Mouse (Mus musculus): ENCODE measurements around the gene Nup98.

The Nup98 gene

DNA sequence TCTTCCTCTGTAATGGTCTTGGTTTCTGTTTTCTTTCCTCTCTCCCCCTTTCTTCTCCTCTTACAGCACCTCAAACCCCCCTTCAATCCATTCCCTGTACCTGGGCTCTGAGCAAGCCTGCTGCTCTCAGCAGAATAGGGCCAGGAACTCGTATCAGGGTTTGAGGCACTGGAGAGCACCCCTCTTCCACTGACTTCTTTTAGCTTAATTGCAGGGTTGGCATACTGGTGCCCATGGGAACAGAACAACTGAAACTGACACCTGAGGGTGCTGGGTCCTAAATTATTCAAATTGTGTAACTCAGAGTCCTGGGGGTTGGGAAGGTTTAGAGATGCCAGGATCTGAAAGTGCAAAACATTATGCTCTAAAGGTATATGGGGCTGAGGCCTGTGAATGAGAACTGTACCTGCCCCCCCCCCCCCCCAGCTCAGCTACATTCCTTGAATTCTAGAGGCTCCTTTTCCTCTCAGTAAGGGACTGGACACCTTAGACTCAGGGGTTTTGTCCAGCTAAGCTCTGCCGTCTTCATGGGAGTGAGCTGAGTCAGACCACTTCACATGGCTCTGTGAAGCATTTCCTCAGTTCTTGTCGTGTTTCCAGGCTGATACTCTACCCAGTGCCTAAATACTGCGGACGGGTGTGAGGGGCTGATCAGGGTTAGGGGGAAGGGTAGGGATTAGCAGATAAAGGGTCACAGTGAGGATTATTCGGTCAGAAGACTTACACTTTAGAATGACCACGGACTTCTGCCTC lies 93.2 kb downstream of the Nup98 start, which contains the start of gene Chrna10:
Chrna10 (minus strand) TSS at position 250 of the 753 bp plus-strand sequence.
- DNase-seq (ENCODE audit: low spot score) = no peak

DNA sequence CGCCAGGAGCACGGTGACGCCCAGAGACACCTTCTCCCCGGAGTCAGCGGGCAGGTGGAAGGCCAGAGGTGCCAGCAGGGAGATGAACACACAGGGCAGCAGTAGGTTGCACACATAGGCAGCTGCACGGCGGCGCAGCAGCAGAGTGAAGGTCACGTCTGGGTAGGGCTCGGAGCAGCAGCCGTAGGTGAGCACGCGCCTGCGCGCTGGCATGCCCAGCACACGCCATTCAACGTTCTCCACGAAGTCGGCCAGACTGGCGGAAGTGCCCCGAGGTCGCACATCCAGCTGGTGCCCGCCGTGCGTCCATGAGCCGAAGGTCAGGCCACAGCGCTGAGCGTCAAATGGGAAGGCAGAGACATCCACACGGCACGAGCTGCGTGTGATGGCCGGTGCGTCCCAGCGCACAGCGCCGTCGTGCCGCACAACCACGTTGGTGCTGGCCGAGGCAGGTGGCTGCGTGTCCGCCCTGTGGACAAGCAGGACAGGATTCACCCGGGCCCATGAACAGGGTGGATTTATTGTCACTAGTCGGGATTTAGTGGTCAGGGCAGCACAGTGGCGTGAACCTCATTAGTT lies 96.7 kb downstream of the Nup98 start:
- DNase-seq (ENCODE audit: low spot score) = no peak

DNA sequence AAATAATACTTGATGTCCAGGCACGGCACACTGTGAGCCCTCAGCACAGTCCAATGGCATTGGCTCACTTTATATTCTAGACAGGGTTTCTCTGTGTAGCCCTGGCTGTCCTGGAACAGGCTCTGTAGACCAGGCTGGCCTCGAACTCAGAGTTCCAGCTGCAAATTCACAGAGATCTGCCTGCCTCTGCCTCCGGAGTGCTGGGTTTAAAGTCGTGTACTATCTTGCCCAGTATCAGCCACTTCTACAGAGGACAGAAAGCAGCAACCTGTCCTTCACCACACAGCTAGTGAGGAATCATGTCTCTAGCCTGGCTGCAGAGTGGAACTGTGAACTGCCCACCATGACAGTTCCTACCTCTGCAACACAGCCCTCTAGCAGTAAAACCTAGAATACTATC lies 100.2 kb downstream of the Nup98 start:
- no peak for DNase-seq (ENCODE audit: low spot score)

DNA sequence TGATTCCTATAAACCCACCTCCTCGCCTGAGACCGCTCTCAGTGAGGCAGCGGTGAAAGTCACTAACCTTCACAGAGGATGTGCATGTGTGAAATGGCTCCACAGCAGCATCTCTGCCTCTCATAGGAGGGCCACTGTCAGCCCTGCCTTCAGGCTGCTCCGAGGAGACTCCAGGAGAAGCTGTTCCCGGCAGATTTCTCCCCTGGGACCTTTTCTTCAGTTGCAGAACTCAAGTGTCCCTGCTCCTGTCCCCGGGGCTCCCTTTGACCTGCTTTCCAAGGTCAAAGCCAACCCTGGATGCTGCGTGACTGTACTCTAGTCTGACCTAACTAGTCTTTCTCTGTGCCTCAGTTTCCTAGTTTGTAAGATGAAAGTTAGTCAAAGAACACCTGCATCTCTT lies 100.8 kb downstream of the Nup98 start, which contains the start of gene Art5:
Art5 (minus strand) TSS at position 319 of the 400 bp plus-strand sequence.
- no peak for DNase-seq (ENCODE audit: low spot score)

DNA sequence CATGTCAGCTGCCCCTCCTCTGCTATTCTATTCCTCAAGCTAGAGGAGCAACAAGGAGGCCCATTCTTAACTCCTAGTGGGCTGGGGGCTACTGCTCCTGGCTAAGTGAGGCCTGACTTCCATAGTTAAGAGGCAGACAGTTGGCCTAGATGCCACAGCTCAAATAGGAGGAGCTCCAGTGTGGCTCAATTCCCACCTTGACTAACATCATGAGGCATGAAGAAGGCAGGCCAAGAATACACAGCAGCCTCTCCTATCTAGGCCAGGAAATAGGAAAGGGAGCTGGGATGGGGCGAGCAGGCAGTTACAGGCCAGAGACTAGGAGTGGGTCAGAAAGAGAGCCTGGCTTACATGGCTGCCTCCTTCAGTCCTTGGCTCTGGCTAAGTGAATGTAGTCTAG lies 101.8 kb downstream of the Nup98 start:
- DNase-seq (ENCODE audit: low spot score) = no peak

DNA sequence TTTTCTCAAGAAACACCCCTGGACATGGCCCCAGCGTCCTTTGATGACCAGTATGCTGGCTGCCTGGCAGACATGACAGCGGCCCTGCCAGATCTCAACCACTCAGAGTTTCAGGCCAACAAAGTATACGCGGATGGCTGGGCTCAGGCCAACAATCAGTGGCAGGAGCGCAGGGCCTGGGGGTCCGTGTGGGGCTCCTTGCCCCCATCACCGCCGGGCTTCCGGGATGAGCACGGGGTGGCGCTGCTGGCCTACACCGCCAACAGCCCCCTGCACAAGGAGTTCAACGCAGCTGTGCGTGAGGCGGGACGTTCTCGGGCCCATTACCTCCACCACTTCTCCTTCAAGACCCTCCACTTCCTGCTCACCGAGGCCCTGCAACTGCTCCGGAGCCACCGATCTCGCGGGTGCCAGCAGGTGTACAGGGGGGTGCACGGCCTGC lies 103.3 kb downstream of the Nup98 start:
- no peak for DNase-seq (ENCODE audit: low spot score)

DNA sequence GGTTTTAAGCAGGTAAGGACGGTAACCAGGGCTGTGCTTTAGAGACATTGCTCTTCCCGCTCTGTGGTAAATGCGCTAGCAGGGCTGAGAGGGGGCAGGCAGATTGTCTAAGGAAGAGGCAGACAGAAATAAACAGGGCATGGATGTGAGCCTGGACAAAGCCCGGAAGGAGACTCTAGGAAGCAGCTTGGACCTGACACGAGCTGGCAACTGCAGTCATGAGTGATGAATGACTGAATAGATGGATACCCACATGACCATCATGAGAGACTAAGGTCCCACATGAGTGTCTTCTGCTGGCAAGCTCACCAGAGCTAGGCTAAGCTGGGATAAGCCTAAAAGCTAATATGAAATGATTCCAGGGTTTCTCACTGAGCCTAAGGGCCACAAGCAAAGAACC lies 105.8 kb downstream of the Nup98 start:
- DNase-seq (ENCODE audit: low spot score) = no peak

DNA sequence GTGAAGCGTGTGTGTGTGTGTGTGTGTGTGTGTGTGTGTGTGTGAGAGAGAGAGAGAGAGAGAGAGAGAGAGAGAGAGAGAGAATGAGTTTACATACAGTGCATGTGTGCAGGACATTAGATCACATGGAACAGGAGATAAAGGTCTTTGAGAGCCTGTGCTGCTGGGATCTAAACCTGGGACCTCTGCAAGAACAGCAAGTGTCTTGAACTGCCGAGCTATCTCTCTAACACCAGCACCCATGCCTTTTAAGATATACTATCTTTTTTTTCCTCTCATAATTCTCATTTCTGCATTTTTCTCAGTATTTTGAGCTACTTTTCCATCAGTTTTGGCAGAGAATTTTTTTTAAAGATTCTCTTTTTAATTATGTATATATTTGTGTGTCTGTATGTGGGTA lies 106.4 kb downstream of the Nup98 start:
- no peak for DNase-seq (ENCODE audit: low spot score)

DNA sequence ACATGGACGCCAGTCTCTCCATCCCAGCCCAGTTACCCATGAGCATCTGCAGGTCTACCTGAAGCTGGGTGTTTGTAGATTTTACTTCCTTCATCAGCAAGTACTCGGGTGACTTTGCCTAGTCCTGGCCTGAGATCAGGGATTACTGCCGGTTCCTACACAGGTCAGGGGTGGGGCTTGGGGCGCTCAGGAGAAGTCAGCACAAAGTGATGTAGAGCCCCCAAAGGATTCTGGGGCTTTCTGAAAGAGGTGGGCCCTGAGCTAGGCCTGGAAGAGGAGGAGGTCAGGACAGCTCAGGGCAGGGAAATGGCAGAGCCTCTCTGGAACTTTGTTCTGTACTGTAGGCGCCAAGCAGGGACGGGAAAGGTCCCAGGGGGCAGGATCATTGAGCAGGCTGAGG lies 107.3 kb downstream of the Nup98 start:
- no peak for DNase-seq (ENCODE audit: low spot score)

DNA sequence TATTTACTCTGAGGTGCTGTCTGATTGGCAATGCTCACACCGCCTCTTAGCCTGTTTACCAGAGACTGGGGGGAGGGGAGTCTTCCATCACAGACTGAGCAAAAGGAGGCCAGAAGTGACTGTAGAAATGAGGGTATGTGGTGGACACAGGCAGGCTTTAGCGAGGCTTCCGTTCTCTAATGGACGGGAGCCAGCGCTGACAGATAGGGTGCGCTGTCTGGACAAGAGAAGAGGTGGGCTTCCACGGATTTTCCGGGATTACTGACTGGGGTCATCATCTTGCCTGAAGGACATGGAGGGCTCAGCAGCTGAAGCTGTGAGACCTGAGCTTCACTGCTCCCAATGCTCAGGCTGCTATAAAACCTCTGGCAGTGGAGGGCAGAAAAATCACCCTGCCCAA lies 107.7 kb downstream of the Nup98 start:
- DNase-seq (ENCODE audit: low spot score) = no peak

DNA sequence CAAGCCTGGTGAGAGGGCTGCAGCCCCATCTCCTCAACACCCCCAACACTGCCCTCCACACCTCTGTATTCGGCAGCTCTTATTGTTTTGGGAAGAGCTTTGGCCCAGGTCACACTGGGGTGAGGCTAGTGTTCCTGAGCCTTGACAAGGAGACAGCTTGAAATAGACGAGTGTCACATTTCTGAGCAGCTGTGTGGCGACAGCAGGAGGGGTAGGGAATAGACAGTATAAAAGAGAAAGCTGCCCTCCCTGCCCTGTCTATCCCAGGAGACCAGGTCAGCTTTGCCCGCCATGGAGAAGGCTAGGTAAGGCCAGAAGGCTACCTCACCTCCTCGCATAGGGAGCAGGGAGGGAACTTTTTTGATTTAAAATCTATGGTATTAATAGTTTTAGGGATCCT lies 108.5 kb downstream of the Nup98 start, which contains the start of gene Art1:
Art1 (plus strand) TSS at position 257 of the 400 bp plus-strand sequence.
- DNase-seq (ENCODE audit: low spot score) = no peak

DNA sequence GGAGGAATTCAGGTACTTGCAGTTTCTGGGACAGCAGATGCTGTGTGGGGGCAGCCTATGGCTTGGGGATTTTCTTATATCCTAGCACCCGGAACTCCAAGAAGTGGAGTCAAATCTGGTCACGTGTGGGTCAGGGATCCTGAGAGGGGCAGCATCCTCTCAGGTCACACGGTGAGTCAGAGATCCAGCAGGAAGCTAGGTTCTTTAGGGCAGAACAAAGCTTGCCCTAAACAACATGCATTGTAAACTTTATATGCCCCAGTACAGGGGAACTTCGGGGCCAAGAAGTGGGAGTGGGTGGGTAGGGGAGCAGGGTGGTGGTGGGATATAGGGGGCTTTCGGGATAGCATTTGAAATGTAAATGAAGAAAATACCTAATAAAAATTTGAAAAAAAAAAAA lies 109.1 kb downstream of the Nup98 start:
- no peak for DNase-seq (ENCODE audit: low spot score)

DNA sequence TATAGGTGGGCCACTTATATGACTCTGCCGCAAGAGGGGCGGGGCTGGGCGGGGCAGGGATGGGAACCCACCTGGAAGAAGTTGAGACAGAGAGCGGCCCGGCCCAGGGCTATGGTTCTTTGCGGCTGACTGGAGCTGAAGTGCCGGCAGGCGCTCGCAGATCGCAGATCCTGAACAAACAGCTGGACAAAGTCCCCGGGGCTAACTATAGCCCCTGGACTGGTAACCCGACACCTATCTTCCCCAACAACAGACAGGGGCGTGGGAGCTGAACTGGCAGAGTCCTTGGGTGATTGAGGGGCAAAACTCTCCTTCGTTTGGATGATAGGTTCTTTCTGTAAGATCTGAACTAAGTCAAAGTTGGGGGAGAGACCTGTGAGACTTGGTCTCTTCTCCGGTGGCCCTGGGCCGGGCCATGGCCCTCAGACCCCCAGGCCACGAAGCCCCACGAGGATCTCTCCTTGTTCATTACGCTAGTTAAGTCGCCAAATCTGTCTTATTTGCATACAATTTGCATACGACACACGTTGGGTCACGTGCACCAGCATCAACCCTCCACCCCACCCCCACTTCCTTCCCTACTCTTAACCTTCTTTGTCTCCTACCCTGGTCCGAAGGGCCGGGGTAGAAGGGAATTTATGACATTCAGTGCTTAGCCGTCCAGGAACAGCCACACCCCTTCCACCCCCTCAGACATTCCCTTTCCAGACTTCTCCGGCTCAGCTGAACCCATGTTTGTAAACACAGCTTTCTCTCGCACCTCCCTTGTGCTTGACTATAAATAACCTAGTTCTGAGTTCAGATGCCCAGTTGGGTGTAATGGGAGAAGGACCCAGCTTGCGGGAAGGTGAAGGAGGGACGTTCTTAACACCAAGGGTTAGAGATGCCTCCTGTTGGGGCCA lies 110.0 kb downstream of the Nup98 start:
- DNase-seq (ENCODE audit: low spot score) = peak; percentile 51

DNA sequence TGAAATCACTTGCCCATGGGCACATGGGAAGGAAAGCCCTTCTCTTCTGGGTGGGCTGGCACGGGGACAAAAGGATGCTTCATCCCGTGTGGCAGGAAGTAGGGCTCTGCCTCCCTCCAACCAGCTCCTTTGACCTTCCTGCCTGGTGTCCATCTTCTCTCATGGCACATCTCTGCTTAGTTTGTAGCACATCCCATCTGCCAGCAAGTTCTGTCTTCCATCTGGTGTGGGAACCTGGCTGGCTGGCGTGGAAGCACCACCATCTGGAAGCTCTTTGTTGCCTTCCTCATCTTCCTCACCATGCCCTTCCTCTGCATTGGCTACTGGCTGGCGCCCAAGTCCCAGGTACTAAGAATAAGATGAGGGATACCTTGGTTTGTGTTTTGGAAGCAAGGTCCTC lies 122.6 kb downstream of the Nup98 start:
- no peak for DNase-seq (ENCODE audit: low spot score)

DNA sequence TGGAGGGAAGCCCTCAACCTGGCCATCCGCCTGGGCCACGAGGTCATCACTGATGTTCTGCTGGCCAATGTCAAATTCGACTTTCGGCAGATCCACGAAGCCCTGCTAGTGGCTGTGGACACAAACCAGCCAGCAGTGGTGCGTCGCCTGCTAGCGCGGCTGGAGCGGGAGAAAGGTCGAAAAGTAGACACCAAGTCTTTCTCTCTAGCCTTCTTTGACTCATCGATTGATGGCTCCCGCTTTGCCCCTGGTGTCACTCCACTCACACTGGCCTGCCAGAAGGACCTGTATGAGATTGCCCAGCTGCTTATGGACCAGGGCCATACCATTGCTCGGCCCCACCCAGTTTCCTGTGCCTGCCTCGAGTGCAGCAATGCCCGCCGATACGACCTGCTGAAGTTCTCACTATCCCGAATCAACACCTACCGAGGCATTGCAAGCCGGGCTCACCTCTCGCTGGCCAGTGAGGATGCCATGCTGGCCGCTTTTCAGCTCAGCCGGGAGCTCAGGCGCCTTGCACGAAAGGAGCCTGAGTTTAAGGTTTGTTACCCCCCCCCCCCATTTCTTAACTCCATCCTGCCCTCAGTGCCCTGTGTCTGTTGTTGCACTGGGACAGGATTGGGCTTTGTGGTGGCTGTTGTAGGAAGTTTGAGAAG lies 125.8 kb downstream of the Nup98 start:
- DNase-seq (ENCODE audit: low spot score) = no peak

DNA sequence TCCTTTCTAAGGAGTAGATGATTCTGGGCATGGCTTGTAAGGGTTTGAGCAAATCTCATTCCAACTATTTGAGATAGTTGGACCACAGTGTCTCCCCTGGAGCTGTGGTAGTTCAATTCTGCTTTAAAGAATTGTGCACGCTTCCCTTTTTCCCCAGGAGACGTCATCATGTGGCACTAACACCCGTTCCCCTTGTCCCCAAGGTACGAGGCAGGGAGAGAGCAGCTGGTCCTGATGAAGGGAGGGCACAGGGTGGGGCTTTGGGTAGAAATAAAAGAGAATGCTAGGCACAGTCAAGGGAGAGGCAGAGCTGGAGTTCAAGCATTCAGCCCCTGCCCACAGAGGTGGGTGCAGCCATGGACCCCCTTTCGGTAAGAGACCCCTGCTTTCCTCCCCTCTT lies 127.2 kb downstream of the Nup98 start, which contains the start of gene Trpc2:
Trpc2 (plus strand) TSS at position 301 of the 400 bp plus-strand sequence.
- DNase-seq (ENCODE audit: low spot score) = no peak

DNA sequence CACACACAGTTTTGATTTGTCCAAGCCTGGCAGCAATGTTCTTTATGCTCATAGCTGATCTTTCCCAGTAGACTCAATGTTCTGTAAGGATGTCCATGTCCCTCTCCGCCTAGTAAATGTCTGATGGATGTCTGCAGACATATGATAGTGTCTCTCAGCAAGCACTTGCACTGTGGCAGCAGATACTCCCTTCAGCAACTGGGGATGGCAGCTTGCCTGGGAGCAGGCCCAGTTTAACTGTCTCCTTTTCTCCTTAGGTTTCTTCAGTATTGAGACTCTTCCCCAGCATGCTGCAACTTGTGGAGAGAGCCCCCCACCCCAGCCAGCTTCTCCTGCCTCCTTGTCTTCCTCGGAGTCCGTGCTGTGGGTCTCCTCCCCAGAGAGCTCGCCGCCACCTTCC lies 128.2 kb downstream of the Nup98 start:
- no peak for DNase-seq (ENCODE audit: low spot score)

DNA sequence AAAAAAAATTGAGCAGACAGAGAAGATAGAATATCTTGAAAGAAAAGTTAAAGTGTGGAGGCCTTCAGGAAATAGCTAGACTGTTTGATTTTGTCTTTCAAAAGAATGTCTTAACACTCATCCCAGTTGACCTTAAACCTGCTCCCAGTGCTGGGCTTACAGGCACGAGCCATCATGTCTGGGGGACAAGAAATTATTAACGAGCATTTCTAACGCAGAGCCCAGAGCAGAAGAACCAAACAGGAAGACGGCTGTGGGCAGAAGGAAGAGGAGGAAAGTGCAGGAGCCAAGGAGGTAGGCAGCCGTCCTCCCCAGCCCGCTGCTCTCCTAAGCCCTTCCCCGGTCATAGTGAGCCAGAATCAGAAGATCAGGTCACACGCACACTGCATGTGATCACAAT lies 129.7 kb downstream of the Nup98 start:
- DNase-seq (ENCODE audit: low spot score) = no peak

DNA sequence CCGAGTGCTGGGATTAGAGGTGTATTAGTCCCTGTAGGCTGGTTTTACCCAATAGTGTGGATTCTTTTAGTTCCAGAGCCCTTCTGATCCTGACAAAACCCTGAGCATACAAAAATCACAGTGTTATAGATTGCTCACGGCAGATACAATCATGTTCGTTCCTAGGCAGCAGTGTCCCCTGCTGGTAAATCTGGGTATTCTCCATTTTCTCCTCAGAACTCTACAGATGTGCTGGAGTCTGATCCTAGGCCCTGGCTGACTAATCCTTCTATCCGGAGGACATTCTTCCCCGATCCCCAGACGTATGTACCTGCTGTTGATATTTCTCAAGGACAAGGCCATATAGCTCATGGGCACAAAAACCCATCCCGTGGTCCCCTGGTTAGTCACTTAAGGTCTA lies 131.5 kb downstream of the Nup98 start:
- DNase-seq (ENCODE audit: low spot score) = no peak

DNA sequence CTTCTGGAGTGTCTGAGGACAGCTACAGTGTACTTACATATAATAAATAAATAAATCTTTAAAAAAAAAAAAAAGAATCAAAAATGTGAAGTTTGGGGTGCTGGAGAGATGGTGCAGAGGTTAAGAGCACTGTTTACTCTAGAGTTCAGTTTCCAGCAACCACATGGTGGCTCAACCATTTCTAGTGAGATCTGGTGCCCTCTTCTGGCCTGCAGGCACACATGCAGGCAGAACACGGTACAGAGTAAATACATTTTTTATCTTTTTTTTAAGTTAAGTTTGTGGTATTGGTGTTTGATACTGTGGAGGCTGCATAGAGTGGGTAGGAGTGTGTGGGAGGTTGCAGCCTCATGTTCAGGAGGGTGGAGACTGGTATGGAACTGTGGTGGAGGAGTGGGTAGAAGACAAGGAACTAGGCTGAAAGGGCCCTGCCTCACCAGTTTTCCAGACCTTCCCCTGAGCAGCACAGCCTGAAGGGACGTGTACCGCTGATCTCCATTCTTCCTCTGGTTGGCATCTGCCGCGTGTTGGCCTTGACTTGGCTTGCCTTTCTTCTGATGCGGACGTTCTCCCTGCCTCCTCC lies 133.2 kb downstream of the Nup98 start:
- DNase-seq (ENCODE audit: low spot score) = peak; percentile 49

Data from T-cell, adult 2 months (primary cell).